Mouse (Mus musculus): ENCODE results near the gene Rev3l. TPM values are rescaled to one million over a fixed set of nuclear protein-coding genes. Genes with fewer than 3 reads are reported as not detected.
A peak's percentile ranks its signal among the peaks of the same experiment; 100 is the strongest.

Rev3l gene
- 89.5 and 105 TPM in 2 replicates for total RNA-seq (2014; rRNA removed)
- 22.3 and 23.3 TPM in 2 replicates for polyA plus RNA-seq (2015; fragmentation: Nextera tagmentation; extraction: Ambion mirVana)

DNA sequence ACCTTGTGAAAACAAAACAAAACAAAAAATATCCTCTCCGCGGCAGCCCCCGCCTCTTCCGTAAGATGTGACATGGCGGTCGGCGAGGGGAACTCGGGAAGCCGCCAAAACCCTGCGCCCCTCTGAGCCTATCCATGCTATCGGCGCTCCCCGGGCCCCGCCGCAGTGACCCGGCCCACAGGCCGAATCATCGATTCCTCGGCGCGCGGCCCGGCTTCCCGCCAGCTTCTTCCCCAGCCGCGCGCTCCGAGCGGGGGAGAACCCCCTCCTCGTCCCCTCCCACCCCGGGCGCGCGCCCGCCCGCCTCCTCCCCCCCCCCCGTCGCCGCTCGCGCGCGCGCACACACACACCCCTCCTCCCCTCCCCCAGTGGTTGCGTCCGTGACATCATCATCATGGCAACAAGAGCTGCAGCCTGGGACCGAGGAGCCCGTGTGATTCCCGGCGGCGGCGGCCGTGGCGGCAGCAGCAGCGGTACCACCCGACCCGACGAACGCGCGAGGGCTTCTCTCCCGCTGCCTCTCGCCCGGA is at the start of gene Rev3l:
Rev3l (plus strand) TSS at position 383 of the 530 bp plus-strand sequence.
- peak; percentile 87 for ATAC-seq
- peak within 1 kb of the TSS; percentile 99 for H3K9ac ChIP-seq (replicated peaks; ENCODE audit: low read length)

DNA sequence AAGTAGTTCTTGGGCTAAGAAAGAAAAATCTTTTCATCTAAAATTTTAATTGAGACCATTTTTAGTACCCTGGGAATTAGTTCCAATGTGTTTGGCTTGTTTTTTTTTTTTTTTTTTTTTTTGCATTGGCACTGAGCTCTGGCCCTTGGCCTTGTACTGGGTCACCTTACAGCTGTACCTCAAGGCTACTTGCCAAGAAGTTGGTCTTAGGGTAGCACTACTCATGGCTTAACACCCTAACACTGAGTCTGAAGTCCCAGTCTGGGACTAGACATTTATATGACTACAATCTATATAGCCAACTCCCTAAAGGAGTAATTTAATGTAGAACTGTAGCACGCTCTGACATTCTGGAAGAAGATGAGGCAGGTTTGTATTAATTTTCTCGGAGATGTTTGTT is 49.4 kb upstream of the Rev3l start:
- H3K9me3 ChIP-seq (ENCODE audit: low read length), result no peaks in the 10 kb centered on the region
- no peaks in the 10 kb centered on the region for H3K27me3 ChIP-seq (ENCODE audit: insufficient read depth, low read length)
- no peak overlapping the region for H3K27ac ChIP-seq
- WGBS, result 80% methylated on average over 2 of the region's 2 CpGs
- H3K4me2 ChIP-seq (ENCODE audit: low read depth, low read length), result no peak overlapping the region
- H3K9ac ChIP-seq (replicated peaks; ENCODE audit: low read length), result no peak overlapping the region
- H3K4me1 ChIP-seq (ENCODE audit: insufficient read depth, low read length), result no peaks in the 10 kb centered on the region
- no peak for DNase-seq (ENCODE audit: low spot score)
- H3K4me3 ChIP-seq (ENCODE audit: low read length), result no peak overlapping the region
- no peaks in the 10 kb centered on the region for H3K36me3 ChIP-seq (ENCODE audit: insufficient read depth, low read length)
- ATAC-seq, result no peak
- no peak for TF ChIP-seq CTCF (IDR thresholded peaks at IDR 0.05; ENCODE audit: low read depth)

More for the DNA sequence above, at the start of gene Rev3l:
- H3K27me3 ChIP-seq (ENCODE audit: insufficient read depth, low read length), result no peaks in the 10 kb centered on the region
- H3K36me3 ChIP-seq (ENCODE audit: insufficient read depth, low read length), result no peaks in the 10 kb centered on the region
- peak within 1 kb of the TSS; percentile 84 for H3K4me3 ChIP-seq (ENCODE audit: low read length)
- DNase-seq (ENCODE audit: low spot score), result peak; percentile 97
- 1% methylated on average over 45 of the region's 64 CpGs for WGBS
- peak within 1 kb of the TSS; percentile 100 for H3K27ac ChIP-seq
- no peak for TF ChIP-seq CTCF (IDR thresholded peaks at IDR 0.05; ENCODE audit: low read depth)
- peak within 1 kb of the TSS; percentile 68 for H3K4me2 ChIP-seq (ENCODE audit: low read depth, low read length)
- H3K4me1 ChIP-seq (ENCODE audit: insufficient read depth, low read length), result no peaks in the 10 kb centered on the region
- no peaks in the 10 kb centered on the region for H3K9me3 ChIP-seq (ENCODE audit: low read length)

DNA sequence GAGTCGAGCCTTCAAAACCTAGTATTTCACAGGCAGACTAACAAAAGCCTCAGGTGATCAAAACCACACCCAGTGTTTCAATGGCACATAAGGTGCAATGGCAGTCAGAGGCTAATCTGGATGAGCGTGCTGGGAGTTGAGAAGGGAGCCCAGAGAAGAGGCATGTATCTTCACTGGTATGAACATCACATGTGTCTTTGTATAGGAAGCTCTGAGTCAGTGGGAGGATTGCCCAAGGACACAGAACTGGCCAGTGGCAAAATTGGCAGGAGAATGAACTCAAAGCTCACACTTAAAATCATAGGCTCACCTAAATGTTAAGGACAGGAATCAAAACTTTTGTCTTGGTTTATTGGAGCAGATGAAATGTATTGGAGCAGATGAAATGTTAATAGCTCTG is 48.4 kb upstream of the Rev3l start:
- no peak overlapping the region for H3K27ac ChIP-seq
- no peaks in the 10 kb centered on the region for H3K9me3 ChIP-seq (ENCODE audit: low read length)
- DNase-seq (ENCODE audit: low spot score) (no peak), ATAC-seq (no peak)
- no peaks in the 10 kb centered on the region for H3K36me3 ChIP-seq (ENCODE audit: insufficient read depth, low read length)
- H3K4me2 ChIP-seq (ENCODE audit: low read depth, low read length), result no peak overlapping the region
- no peak overlapping the region for H3K4me3 ChIP-seq (ENCODE audit: low read length)
- TF ChIP-seq CTCF (IDR thresholded peaks at IDR 0.05; ENCODE audit: low read depth), result no peak
- H3K9ac ChIP-seq (replicated peaks; ENCODE audit: low read length), result no peak overlapping the region
- 89% methylated on average over 2 of the region's 2 CpGs for WGBS
- no peaks in the 10 kb centered on the region for H3K4me1 ChIP-seq (ENCODE audit: insufficient read depth, low read length)
- H3K27me3 ChIP-seq (ENCODE audit: insufficient read depth, low read length), result no peaks in the 10 kb centered on the region

DNA sequence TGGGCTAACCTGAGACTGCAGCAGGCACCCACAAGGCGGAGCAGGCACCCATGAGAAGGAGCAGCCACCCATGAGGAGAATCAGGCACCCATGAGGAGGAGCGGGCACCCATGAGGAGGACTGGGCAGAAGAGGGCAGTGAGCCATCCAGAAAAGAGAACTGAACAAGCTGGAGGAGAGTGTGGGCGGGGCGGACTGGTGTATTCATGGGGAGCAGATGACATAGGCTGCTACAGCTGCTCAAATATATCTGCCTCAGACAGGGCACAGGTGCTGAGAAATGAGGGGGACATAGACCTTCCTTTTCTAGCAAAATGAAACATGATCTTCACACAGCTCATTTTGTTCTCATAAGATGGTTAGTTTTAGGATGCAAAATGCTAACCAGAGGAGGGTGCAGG is 45.1 kb upstream of the Rev3l start:
- Histone ChIP-seq H3K4me2 (ENCODE audit: low read depth, low read length) (no peak overlapping the region), H3K4me3 (ENCODE audit: low read length) (no peak overlapping the region), H3K9me3 (ENCODE audit: low read length) (no peaks in the 10 kb centered on the region), H3K4me1 (ENCODE audit: insufficient read depth, low read length) (no peaks in the 10 kb centered on the region), H3K27ac (no peak overlapping the region), H3K9ac (replicated peaks; ENCODE audit: low read length) (no peak overlapping the region), H3K36me3 (ENCODE audit: insufficient read depth, low read length) (no peaks in the 10 kb centered on the region), H3K27me3 (ENCODE audit: insufficient read depth, low read length) (no peaks in the 10 kb centered on the region)
- ATAC-seq (no peak), DNase-seq (ENCODE audit: low spot score) (no peak)
- 93% methylated on average over 4 of the region's 4 CpGs for WGBS
- no peak for TF ChIP-seq CTCF (IDR thresholded peaks at IDR 0.05; ENCODE audit: low read depth)

DNA sequence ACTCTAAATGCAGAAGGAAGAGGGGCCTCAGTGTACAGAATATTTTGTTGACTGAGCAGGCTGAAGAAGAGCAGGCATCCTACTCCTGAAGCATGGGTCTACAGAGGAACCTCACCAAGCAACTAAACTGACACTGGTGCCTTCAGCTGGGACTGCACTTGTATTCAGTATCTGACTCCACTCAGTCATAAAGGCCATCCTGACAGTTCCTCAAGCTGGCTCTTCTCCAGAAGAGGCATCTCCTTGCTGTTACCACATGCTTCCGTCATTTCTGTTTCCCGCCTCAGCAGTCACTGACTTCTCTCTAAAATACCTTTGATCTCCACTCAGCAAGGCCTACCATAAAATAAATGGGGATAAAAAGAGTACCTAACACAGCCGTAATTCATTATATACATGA is 44.1 kb upstream of the Rev3l start:
- no peak for ATAC-seq

DNA sequence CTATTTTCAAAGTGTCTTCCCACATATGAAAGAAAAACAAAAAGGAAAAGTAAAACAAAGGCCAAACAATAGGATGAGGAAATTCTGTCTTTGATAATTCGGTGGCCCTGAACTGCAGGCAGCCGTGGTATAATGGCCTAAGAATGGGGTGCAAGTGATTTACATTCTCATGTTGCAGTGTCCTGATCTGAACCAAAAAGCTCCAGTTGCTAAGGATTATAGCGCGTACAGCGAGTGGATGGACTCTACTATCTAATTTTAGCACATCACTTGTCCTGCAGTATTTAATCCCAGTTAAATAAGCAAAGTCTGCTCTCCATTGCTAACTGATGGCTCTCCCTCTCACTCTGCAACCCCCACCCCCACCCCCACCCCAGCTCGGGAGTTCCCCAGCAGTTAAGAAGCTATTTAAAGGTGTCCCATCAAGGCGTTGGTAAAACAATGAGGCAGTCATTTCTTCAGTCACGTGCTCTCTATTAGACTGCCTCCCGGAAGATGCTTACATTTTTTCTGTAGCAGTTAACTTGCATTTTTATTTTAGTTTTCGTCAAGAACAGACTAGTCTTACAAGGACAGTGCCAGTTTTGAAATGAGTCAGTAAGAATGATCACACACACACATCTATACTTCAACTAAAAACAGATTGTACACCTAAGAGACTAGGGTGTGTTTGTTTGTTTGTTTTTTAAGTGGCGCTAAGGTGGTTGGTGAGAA is 40.4 kb upstream of the Rev3l start:
- no peak for TF ChIP-seq CTCF (IDR thresholded peaks at IDR 0.05; ENCODE audit: low read depth)
- no peaks in the 10 kb centered on the region for H3K9me3 ChIP-seq (ENCODE audit: low read length)
- H3K4me3 ChIP-seq (ENCODE audit: low read length), result no peak overlapping the region
- no peak overlapping the region for H3K9ac ChIP-seq (replicated peaks; ENCODE audit: low read length)
- 58% methylated on average over 11 of the region's 11 CpGs for WGBS
- no peaks in the 10 kb centered on the region for H3K4me1 ChIP-seq (ENCODE audit: insufficient read depth, low read length)
- ATAC-seq (no peak), DNase-seq (ENCODE audit: low spot score) (no peak)
- H3K4me2 ChIP-seq (ENCODE audit: low read depth, low read length), result no peak overlapping the region
- no peaks in the 10 kb centered on the region for H3K27me3 ChIP-seq (ENCODE audit: insufficient read depth, low read length)
- H3K36me3 ChIP-seq (ENCODE audit: insufficient read depth, low read length), result no peaks in the 10 kb centered on the region
- no peak overlapping the region for H3K27ac ChIP-seq

More for the DNA sequence above, 44.1 kb upstream of the Rev3l start:
- Histone ChIP-seq H3K36me3 (ENCODE audit: insufficient read depth, low read length) (no peaks in the 10 kb centered on the region), H3K9ac (replicated peaks; ENCODE audit: low read length) (no peak overlapping the region), H3K4me3 (ENCODE audit: low read length) (no peak overlapping the region), H3K27ac (no peak overlapping the region), H3K4me1 (ENCODE audit: insufficient read depth, low read length) (no peaks in the 10 kb centered on the region), H3K4me2 (ENCODE audit: low read depth, low read length) (no peak overlapping the region), H3K27me3 (ENCODE audit: insufficient read depth, low read length) (no peaks in the 10 kb centered on the region), H3K9me3 (ENCODE audit: low read length) (no peaks in the 10 kb centered on the region)
- TF ChIP-seq CTCF (IDR thresholded peaks at IDR 0.05; ENCODE audit: low read depth), result no peak
- WGBS, result 56% methylated on average over 3 of the region's 3 CpGs
- DNase-seq (ENCODE audit: low spot score), result peak; percentile 55

DNA sequence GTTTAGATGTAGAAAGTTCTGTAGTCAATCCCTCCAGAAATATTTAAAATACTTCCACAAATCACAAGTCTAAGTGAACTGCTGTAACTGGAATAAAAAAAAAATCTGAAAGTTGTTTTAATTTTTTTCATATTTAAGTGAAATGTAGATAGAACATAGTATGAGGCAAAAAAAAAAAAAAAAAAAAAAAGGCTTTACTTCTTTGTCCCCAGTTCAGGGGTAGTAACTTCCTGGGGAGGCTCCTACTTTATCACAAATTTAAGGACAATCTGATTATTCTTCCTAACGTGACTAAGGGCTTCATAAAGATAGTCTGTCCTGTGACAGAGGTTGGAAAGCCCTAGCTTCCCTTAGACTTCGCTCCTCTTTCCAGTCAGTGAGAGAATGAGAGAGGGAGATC is 39.8 kb upstream of the Rev3l start:
- H3K4me2 ChIP-seq (ENCODE audit: low read depth, low read length), result no peak overlapping the region
- TF ChIP-seq CTCF (IDR thresholded peaks at IDR 0.05; ENCODE audit: low read depth), result no peak
- H3K36me3 ChIP-seq (ENCODE audit: insufficient read depth, low read length), result no peaks in the 10 kb centered on the region
- ATAC-seq, result no peak
- H3K4me1 ChIP-seq (ENCODE audit: insufficient read depth, low read length), result no peaks in the 10 kb centered on the region
- no peak overlapping the region for H3K9ac ChIP-seq (replicated peaks; ENCODE audit: low read length)
- no peak for DNase-seq (ENCODE audit: low spot score)
- WGBS, result 85% methylated on average over 2 of the region's 2 CpGs
- no peak overlapping the region for H3K4me3 ChIP-seq (ENCODE audit: low read length)
- H3K27ac ChIP-seq, result no peak overlapping the region
- H3K27me3 ChIP-seq (ENCODE audit: insufficient read depth, low read length), result no peaks in the 10 kb centered on the region
- no peaks in the 10 kb centered on the region for H3K9me3 ChIP-seq (ENCODE audit: low read length)
